Mouse (Mus musculus) kidney, adult 2 months (tissue): ENCODE measurements around the gene Fry. TPM values are rescaled to one million over a fixed set of nuclear protein-coding genes. Genes with fewer than 3 reads are reported as not detected.

ENCODE experiments used
- DNase-seq: peaks from one replicate; pipeline ENCODE4 v3.0.0; 2021
- H3K27ac ChIP-seq: fragments of 200-500 bp; 2 replicates; pipeline ENCODE4 v1.5.1; 2012; ENCODE audit warnings: low read depth, low read length, control low read depth, inconsistent platforms; ENCODE audit not compliant: insufficient read depth
- H3K27me3 ChIP-seq: fragments of 200-500 bp; replicated peaks from 2 replicates; pipeline ENCODE4 v1.6.1; 2012; ENCODE audit warnings: mild to moderate bottlenecking, moderate library complexity, low read length, inconsistent platforms; ENCODE audit not compliant: control insufficient read depth, insufficient read depth
- H3K36me3 ChIP-seq: fragments of 200-500 bp; 2 replicates; pipeline ENCODE4 v1.6.1; 2012; ENCODE audit warnings: mild to moderate bottlenecking, moderate library complexity, low read length, inconsistent platforms; ENCODE audit not compliant: control insufficient read depth, insufficient read depth
- H3K4me1 ChIP-seq: fragments of 200-500 bp; 2 replicates; pipeline ENCODE4 v1.6.1; 2011; ENCODE audit warnings: low read length; ENCODE audit not compliant: control insufficient read depth, insufficient read depth
- H3K4me3 ChIP-seq: fragments of 200-500 bp; 2 replicates; pipeline ENCODE4 v1.5.1; 2011; ENCODE audit warnings: mild to moderate bottlenecking, low read depth, low read length, control low read depth; ENCODE audit not compliant: insufficient read depth
- CTCF ChIP-seq: fragments of 200-500 bp; conservative IDR thresholded peaks from 2 replicates; pipeline ENCODE4 v1.5.1; 2011; ENCODE audit warnings: low read depth, mild to moderate bottlenecking, control low read depth, low read length, moderate library complexity, mixed read lengths; ENCODE audit not compliant: insufficient read depth, insufficient read length
- POLR2A ChIP-seq: fragments of 200-500 bp; IDR thresholded peaks from one replicate; pipeline ENCODE4 v1.6.1; 2011; ENCODE audit warnings: low read depth, low read length, control low read depth
- WGBS: fragments of 180-500 bp; shearing (Covaris S2); methylation state at CpG from one replicate; pipeline ENCODE4 v1.1.7; 2018; 5-methylcytosine and 5-hydroxymethylcytosine counted together
- polyA plus RNA-seq: library from polyadenylated mRNA; depleted of rRNA; stranded (reverse); fragments of >200 nt; gene quantifications from 2 replicates; pipeline ENCODE4 v1.2.3, GENCODE M21; 2012; rRNA removed

Fry gene
- polyA plus RNA-seq = 12.6 and 12.9 TPM in 2 replicates

DNA sequence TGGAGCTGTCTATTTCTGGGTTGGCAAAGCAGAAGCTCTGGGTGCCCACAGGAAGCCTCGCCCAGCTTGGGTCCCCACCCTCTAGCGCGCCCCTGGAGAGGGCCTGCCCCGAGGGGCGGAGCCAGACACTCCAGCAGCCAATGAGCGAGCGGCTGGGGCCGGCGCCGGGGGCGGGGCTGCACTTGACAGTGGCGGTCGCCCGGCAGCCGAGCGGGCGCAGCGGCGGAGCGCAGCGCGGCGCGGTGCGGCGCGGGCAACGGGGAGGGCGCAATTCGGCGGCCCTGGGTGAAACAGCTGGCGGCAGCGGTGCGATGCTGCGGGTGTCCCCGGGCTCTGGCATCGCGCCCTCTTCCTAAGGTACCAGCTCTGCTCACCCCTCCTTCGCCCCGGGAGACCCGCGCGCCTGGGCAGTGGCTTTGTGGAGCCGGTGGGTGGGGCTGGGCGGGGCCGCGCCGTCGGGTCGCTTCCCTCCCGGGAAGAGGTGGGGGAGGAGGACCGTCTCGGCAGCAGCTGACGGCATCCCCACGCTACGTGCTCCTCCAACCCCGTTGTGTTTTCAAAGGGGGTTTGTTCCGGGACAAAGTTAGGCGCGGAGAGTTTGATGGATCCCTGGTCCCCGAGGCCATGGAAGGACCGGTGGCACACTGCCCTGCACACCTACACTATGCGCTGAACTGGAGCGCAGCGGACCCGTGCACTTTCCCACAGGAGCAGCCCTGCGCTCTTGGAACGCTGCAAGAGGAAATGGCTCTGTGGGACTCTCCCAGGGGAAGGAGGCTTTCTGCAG lies at the start of gene Fry:
TSS of gene Fry (plus strand) at position 191 of the 787 bp plus-strand sequence.
- Histone ChIP-seq H3K4me3 (peak within 1 kb of the TSS; percentile 68), H3K27me3 (no peaks in the 10 kb centered on the region; the same call in 1 of the 2 replicates), H3K4me1 (peaks cover 5% of the 10 kb centered on the region; the same call in 1 of the 2 replicates), H3K27ac (peak within 1 kb of the TSS; percentile 62; the same call in 1 of the 2 replicates), H3K36me3 (no peaks in the 10 kb centered on the region)
- peak; percentile 94 for DNase-seq
- under 1% methylated on average over 66 of the region's 68 CpGs for WGBS
- TF ChIP-seq CTCF (no peak), POLR2A (no peak)

DNA sequence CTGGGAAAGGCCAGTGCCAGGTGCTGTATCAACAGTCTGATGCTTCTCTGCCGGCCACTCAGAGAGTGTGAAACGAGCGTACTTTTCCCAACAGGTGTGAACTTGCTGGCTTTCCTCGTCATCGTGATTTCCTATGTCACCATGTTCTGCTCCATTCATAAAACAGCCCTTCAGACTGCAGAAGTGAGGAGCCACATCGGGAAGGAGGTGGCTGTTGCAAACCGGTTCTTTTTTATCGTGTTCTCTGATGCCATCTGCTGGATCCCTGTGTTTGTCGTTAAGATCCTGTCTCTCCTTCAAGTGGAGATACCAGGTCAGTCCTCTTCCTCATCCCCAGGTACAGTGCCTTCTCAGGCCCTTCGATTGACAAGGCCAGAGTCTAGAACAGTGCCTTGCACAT lies 48.4 kb upstream of the Fry start:
- Histone ChIP-seq H3K36me3 (no peaks in the 10 kb centered on the region), H3K27me3 (no peaks in the 10 kb centered on the region), H3K4me1 (no peaks in the 10 kb centered on the region), H3K4me3 (no peak overlapping the region), H3K27ac (no peak overlapping the region)
- DNase-seq = peak; percentile 22
- 13% methylated on average over 10 of the region's 10 CpGs for WGBS
- no peak for TF ChIP-seq POLR2A
- no peak; the same call in 1 of the 2 replicates for TF ChIP-seq CTCF

GRCm38 (mm10) chr5:150071738-150072137 lies 46.7 kb upstream of the Fry start:
- no peak for TF ChIP-seq POLR2A
- TF ChIP-seq CTCF = no peak
- DNase-seq = no peak

GRCm38 (mm10) chr5:150079866-150080797 lies 38.3 kb upstream of the Fry start:
- Histone ChIP-seq H3K27ac (no peak overlapping the region), H3K36me3 (no peaks in the 10 kb centered on the region), H3K4me1 (no peaks in the 10 kb centered on the region), H3K4me3 (peak overlapping the region; percentile 32; the same call in 1 of the 2 replicates), H3K27me3 (no peaks in the 10 kb centered on the region)
- WGBS = 36% methylated on average over 12 of the region's 12 CpGs
- peak; percentile 10 for DNase-seq
- TF ChIP-seq CTCF = no peak
- no peak for TF ChIP-seq POLR2A

More at GRCm38 (mm10) chr5:150071738-150072137, 46.7 kb upstream of the Fry start:
- Histone ChIP-seq H3K27me3 (no peaks in the 10 kb centered on the region), H3K27ac (no peak overlapping the region), H3K36me3 (no peaks in the 10 kb centered on the region), H3K4me1 (no peaks in the 10 kb centered on the region), H3K4me3 (no peak overlapping the region)

DNA sequence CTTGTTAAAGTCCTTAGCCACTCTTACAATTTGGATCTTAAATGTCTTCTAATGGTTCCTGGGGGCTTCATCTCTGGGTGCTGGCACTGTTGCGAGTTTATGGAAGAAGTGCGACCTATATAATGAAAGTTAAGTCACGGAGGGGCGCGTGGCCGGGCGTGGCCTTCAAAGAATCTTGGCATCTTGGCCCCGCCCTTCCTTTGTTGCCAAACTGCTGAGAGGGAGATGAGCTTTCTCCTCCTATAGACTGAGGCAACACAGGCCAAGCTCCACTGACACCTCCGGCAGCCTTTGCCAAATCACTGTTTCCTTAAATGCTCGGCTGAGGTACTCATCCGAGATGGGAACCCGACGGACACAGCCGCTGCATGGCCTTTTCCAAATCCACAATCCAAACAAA lies 35.7 kb upstream of the Fry start:
- H3K27me3 ChIP-seq = no peaks in the 10 kb centered on the region
- H3K4me1 ChIP-seq = no peaks in the 10 kb centered on the region
- H3K36me3 ChIP-seq = no peaks in the 10 kb centered on the region
- TF ChIP-seq CTCF (no peak), POLR2A (no peak)
- H3K4me3 ChIP-seq = no peak overlapping the region
- 87% methylated on average over 14 of the region's 14 CpGs for WGBS
- DNase-seq = no peak
- H3K27ac ChIP-seq = no peak overlapping the region

GRCm38 (mm10) chr5:150083190-150083589 lies 35.3 kb upstream of the Fry start:
- no peaks in the 10 kb centered on the region for H3K27me3 ChIP-seq
- TF ChIP-seq CTCF (no peak), POLR2A (no peak)
- H3K4me3 ChIP-seq = no peak overlapping the region
- 59% methylated on average over 5 of the region's 5 CpGs for WGBS
- no peak overlapping the region for H3K27ac ChIP-seq
- no peak for DNase-seq
- H3K4me1 ChIP-seq = no peaks in the 10 kb centered on the region
- no peaks in the 10 kb centered on the region for H3K36me3 ChIP-seq

DNA sequence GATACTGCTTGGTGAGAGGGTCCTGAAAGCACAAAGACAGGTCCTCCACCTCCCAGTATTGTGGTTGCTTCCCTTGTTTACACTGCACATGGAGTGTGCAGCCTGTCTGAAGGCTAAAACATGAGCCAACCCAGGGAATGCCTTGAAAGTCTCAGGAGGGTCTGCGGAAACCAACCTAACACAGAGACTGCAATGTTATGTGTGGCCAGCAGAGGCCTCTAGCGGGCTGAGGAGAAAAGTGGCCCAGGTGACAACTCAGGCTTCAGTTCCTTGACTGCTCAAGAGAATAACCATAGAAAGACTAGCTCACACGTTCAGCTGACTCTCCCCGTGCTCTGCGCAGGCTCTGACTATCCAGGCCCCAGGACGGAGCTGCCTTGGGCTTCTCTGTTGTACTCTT lies 20.8 kb upstream of the Fry start:
- 3% methylated on average over 6 of the region's 6 CpGs for WGBS
- Histone ChIP-seq H3K27ac (no peak overlapping the region), H3K27me3 (no peaks in the 10 kb centered on the region), H3K4me1 (no peaks in the 10 kb centered on the region; the same call in 1 of the 2 replicates), H3K36me3 (no peaks in the 10 kb centered on the region), H3K4me3 (no peak overlapping the region)
- TF ChIP-seq CTCF (peak; percentile 81), POLR2A (no peak)
- peak; percentile 35 for DNase-seq
